Mouse (Mus musculus) gastrocnemius, postnatal 10 days (tissue): Measurements from ENCODE around the gene Tcap. TPM values are rescaled to one million over a fixed set of nuclear protein-coding genes. Genes with fewer than 3 reads are reported as not detected.

Source experiments
- DNase-seq: peaks from one replicate; pipeline ENCODE4 v3.0.0; 2021; ENCODE audit warnings: mixed read lengths
- total RNA-seq, 2 experiments: library from RNA; stranded (reverse); gene quantifications; 2 replicates each; pipeline ENCODE4 v1.2.3; 2021

Tcap gene
- total RNA-seq, 2 experiments from 2014 or later: 585 to 712 TPM

- DNase-seq: peak; percentile 66
These were observed 28.7 kb downstream of the Tcap start, which contains the start of gene Erbb2 for GRCm38 (mm10) chr11:98412273-98412796. Gene Erbb2, plus strand, starts transcription at chr11:98412470.

- peak; percentile 41 for DNase-seq
These were observed 29.2 kb downstream of the Tcap start for GRCm38 (mm10) chr11:98412797-98413301.

GRCm38 (mm10) chr11:98413731-98414130 lies 30.1 kb downstream of the Tcap start:
- DNase-seq: no peak

DNA sequence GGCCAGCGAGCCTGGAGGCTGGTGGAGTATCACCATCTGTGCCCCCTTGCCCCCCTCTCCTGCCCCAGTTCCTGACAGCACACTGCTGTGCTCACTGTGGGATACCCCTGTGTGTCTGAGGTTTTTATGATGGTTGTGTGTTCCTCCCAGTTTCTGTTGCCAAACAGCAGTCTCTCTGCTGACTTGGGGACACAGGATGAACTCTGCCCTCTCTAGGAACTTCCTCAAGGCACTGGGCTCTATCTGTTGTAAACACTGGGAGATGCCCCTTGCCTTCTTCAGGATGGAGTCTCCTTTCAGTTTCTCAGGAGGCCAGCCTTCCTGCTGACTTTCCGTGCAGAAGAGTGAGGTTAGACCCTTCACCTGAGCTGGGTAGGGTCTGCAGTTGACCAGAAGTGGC lies 30.6 kb downstream of the Tcap start:
- DNase-seq: no peak

DNA sequence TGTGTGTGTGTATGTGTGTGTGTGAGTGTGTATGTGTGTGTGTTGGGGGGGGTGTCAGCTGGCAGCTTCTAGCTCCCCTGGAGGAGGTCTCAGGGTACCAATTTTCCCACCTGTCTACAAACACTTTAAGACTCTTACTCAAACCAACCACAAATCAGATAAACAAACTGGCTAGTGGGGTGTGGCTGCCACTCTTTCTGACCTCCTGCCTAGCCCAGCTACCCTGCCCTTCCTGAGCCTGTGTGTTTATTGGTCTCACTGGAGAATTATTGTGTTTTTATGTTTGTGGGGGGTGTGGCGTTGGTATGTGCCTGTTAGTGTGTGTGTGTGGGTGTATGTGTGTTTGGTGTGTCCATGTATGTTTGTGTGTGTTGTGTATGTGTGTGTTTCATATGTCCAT lies 33.5 kb downstream of the Tcap start:
- DNase-seq: no peak

DNA sequence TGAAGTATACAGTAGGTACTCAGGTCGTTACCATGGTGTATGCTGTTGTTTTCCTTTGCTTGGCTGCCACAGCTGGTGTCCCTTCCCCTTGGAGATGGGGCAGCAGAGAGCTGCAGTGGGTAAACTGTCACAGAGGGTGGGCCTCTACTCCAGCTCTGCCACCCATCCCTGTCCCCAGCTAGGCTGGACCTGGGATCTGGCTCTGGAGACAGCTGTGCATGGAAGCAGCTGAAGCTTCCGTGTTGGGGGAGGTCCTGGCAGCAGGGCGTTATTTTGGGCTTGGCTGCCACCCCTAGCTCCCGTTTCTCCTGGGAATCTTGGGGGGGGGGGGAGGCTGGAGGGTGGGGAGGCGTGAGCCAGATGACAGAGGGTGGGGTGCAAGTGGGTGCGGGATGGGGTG lies 34.7 kb downstream of the Tcap start:
- no peak for DNase-seq

DNA sequence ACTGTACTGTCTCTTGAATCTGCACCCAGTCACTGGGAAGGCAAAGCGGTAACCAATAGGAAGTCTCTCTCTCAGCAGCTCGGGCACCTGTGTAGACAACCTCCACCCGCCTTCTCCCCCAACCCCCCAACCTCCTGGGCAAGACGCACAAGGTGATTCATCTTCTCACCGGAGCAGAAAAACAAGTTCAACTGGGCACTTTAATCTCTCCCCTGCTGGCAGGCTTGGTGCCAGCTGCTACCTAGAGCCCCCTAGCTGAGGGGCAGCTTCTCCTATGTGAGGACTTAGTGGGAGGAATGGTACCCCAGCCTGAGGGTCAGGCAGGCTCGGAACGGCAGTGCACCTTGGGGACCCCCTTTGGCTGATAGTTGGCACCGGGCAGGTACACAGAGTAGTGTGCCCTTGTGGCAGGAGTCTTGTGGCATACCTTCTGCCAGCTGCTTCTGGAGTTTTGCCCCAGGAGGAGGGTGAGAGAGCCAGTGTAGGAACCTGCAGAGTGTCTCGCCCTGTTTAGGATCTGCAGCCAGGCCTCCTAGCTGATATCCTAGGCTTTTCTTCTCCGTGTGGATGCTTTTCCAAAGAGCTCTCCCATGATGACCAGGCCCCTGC lies 35.4 kb downstream of the Tcap start:
- DNase-seq: no peak

DNA sequence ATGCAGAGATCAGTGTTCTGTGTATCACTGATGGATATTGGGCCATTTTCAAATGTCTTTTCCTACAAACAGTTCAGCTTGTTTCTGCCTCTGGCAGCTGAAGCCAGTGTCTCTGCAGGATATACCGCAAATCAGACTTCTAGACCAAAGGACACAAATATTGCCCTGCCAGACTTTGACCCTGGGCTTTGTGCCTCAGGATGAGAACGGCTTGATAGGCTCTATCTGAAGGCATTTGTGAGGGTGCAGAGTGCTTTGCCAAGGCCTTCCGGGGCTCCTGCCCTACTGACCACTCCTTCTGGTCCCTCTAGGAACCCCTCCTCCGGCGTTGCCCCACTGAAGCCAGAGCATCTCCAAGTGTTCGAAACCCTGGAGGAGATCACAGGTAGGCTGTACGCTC lies 43.0 kb downstream of the Tcap start:
- no peak for DNase-seq

DNA sequence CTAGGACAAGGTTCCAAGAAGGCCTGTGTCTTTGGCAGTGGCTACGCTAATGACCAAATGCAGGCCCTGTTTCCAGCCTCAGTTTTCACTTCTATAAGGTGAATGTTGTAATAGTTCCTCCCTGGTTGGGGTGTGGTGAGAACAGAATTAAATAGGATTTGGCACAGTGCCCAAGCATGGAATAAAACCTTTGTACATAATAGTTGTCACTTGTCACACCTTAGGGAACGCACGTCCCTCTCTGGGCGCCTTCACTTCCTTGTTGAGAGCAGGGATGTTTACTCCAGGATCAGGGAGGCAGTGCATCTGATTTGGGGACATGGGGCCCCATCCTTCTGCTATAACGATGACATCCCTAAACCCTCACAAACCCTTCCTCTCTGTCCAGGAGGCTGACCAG lies 44.8 kb downstream of the Tcap start:
- DNase-seq: no peak

DNA sequence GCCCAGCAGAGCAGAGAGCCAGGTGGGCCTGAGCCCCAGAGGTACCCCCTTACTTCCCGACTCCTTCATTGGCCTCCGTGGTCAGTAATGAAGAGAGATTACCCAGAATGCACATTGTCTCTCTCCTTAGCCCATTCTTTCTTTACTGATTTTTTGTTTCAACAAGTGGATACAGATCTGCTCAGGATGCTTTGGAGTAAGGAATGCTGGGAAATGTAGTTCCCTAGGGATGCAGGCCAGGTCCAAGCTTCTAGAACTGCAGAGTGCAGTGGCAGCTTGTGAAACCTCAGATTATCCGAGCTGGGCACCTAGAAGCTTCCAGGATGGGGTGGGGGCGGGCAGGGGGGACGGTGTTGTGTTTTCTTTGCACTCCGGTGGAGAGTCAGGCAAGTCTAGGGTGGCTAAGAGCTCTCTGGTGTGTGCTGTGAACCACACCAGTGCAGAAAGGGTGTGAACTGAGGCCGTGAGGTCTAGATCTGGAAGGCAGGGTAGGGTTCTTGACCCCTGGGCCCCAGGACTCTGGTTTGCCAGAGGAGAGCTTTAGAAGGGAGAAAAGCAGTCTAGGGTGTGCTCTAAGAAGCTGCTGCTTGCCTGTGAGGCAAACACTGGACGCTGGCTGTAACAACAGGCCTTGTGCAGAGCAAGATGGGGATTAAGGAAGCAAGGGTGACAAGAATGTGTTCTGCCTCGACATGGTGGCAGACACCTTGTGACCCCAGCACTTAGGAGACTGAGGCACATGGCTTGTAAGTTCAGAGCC lies 48.3 kb downstream of the Tcap start:
- no peak for DNase-seq

Other genes with a start within 250 kb of the Tcap start
- 10 to 100 TPM; 14.8 to 15.2 TPM for gene Fbxl20, start 233.4 kb upstream of the Tcap start, total RNA-seq
- gene Med1, start 190.5 kb upstream of the Tcap start, total RNA-seq: 10 to 100 TPM; 23.7 to 26.2 TPM
- gene Cdk12, start 180.8 kb upstream of the Tcap start, total RNA-seq: 10 to 100 TPM; 16.6 to 25.1 TPM
- not detected for gene Neurod2, start 54.2 kb upstream of the Tcap start, total RNA-seq
- gene Ppp1r1b, start 35.4 kb upstream of the Tcap start, total RNA-seq: under 1 TPM; 0.35 to 0.70 TPM
- 10 to 100 TPM; 11.4 to 12.1 TPM for gene Stard3, start 25.4 kb upstream of the Tcap start, total RNA-seq
- gene Pnmt, start 2.6 kb downstream of the Tcap start, total RNA-seq: under 1 TPM; 0.28 to 0.77 TPM
- gene Pgap3, start 16.7 kb downstream of the Tcap start, total RNA-seq: 1 to 10 TPM; 3.2 to 3.5 TPM
- gene Erbb2, start 28.7 kb downstream of the Tcap start, total RNA-seq: 1 to 10 TPM; 7.2 to 8.7 TPM
- 10 to 100 TPM; 28.0 to 31.6 TPM for gene Mien1, start 55.2 kb downstream of the Tcap start, total RNA-seq
- under 1 TPM; 0.09 to 0.18 TPM for gene Grb7, start 62.6 kb downstream of the Tcap start, total RNA-seq
- under 1 TPM; 0.09 to 0.93 TPM for gene Ikzf3, start 162.2 kb downstream of the Tcap start, total RNA-seq
- not detected for gene Zpbp2, start 167.3 kb downstream of the Tcap start, total RNA-seq
- 10 to 100 TPM; 20.4 to 23.1 TPM for gene Ormdl3, start 203.6 kb downstream of the Tcap start, total RNA-seq
- gene Lrrc3c, start 214.5 kb downstream of the Tcap start, total RNA-seq: not detected
- 10 to 100 TPM in 1 of 2 experiments, 1 to 10 TPM in 1; 8.2 to 10.3 TPM for gene Gm12355, start 241.8 kb downstream of the Tcap start, total RNA-seq
- under 1 TPM; 0.45 to 0.47 TPM for gene Gsdma3, start 242.5 kb downstream of the Tcap start, total RNA-seq